Mouse (Mus musculus): ENCODE measurements around the gene Gm20807.
"Not testable (repeated sequence)": the region's sequence is repeated elsewhere in the genome, so short reads cannot be mapped to it uniquely, and the experiment has no call there.

- not testable (repeated sequence) for TF ChIP-seq ZMIZ1 (IDR thresholded peaks at IDR 0.05; ENCODE audit: low read depth, low read length); CTCF (conservative IDR thresholded peaks at IDR 0.05 in 1 of 2, IDR thresholded peaks at IDR 0.05 in 1 of 2; ENCODE audit: low read depth in 2 of 2, low read length in 2 of 2); MAX (IDR thresholded peaks at IDR 0.05; ENCODE audit: low read length); MYC (IDR thresholded peaks at IDR 0.05; ENCODE audit: low read depth, low read length); MAFK (IDR thresholded peaks at IDR 0.05; ENCODE audit: insufficient replicate concordance, low read length); UBTF (IDR thresholded peaks at IDR 0.05; ENCODE audit: low read depth, low read length); SMC3 (IDR thresholded peaks at IDR 0.05; ENCODE audit: low read depth, low read length); E2F4 (IDR thresholded peaks at IDR 0.05; ENCODE audit: insufficient replicate concordance, low read depth, low read length); ZNF384 (IDR thresholded peaks at IDR 0.05; ENCODE audit: low read depth, low read length)
Observed at GRCm38 (mm10) chrY:13042591-13042990, at the start of gene Gm20807.

All from CH12.LX (cell line).